Mouse (Mus musculus): ENCODE measurements around the gene Vamp2.

Vamp2 gene

DNA sequence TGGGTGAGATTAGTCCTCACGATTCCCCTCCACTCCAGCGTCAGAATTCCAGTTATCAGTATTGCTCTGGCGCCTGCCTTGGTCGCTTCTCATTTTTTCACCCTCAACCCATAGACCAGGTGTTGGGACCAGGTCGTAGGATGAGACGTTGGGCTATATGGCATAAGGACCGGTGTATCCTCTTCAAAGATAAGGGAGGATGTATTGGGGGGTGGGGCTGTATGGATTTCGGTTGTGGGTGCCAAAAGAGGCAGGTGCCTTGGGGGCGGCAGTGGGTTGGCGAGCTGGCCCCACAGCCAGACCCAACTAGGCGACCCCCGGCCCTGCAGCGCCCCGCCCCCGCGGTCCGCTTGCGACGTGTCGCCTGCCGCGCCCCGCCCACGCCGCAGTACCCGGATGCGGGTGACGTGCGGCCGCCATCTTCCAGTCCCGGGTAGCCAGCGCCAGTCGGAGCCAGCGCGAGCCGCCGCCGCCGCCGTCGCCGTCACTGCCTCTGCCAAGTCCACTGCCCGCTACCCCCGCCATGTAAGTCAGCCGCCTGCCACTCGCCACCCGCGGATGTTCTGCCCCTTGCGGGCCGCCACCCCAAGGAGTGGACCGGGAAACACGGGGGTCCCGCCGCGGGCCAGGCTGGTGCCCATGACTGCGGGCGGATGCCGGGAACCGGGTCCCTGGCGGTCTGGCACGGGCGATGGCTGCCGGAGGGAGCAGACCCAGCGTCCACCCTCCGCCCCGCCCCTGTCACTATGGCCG is at the start of gene Vamp2:
Gene Vamp2, plus strand, starts transcription at position 388 of the 753 bp plus-strand sequence.
- DNase-seq (ENCODE audit: low spot score) = peak; percentile 89

DNA sequence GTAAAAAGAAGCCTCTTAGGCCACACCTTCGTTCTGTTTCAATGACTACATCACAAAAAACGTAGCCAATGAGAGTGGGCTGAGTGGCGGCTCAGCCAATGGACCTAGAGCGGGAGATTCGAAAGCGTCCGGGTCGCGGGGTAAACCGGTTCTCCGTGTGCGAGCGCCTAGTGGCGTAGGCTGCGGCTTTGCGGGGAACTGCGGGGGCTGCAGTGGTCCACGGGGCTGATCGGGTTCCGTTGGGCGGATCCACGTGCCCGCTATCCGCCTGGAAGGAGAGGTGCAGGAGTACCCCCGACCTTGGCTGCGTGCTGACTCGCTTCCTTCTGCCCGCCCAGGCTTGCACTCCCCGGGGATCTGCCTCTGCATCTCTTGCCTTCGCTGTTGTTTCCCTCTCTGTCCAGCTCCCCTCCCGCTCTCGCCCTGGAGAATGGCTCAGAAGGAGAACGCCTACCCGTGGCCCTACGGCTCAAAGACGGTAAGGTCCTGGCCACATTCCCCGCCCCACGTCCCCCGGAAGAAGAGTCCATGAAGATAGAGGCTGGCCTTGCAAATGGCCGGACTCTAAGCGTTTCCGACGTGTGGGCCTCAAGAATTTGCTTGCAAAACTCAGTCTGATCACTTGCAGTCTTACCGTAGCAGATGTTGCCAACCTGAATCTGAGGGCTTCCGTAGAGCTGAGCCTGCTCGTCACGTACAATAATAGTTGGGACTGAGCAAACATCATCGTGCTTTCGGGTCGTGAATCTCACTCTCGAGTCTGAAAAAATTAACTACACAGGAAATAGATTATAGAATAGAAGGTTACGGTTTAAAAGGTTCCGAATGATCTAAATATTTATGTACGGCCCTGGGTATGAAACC is 42.5 kb upstream of the Vamp2 start, which contains the start of gene Aurkb:
Gene Aurkb, plus strand, starts transcription at position 117 of the 864 bp plus-strand sequence.
- DNase-seq (ENCODE audit: low spot score) = peak; percentile 87

DNA sequence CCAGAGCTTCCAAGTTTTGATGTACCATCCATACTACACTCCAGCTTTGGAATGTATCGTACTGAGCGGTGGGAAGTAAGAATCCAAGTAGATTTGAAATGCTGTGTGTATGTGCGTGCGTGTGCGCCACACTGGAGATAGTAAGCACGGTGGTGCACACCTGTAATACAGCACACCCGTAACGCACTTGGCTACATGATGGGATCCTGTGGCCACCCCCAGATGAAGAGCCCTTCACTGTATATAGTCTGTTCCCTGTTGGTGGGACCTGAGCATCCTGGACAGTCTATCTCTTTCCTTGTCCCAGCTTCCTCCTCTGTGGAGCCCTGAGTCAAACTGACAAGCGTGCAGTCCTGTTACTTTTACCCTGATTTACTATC is 41.9 kb upstream of the Vamp2 start:
- no peak for DNase-seq (ENCODE audit: low spot score)

DNA sequence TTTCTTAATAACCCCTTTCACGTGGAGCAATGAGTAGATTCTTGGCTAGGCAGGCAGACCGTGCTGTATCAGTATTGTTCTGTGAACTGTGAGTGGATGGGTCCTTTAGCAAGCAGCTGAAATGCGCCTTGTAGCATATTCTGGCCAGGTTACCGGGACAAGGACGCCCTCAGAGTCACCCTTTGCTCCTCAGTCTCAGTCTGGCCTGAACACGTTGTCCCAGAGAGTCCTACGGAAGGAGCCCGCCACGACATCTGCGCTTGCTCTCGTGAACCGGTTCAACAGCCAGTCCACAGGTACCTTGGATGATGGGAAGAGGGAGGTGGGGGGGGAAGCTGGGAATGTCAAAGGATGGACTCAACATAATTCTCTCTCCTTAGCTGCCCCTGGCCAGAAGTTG is 40.7 kb upstream of the Vamp2 start:
- DNase-seq (ENCODE audit: low spot score) = no peak

DNA sequence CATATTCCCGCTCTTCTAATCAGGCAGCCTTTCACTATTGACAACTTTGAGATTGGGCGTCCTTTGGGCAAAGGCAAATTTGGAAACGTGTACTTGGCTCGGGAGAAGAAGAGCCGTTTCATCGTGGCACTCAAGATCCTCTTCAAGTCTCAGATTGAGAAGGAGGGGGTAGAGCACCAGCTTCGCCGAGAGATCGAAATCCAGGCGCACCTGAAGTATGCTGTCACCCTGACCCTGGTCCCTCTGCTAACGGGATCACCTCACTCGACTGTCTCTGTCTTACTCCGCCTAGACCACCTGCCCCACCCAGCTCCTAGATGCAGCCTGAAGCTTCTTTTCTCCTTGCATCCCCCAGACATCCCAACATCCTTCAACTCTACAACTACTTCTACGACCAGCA is 40.1 kb upstream of the Vamp2 start:
- DNase-seq (ENCODE audit: low spot score) = no peak

DNA sequence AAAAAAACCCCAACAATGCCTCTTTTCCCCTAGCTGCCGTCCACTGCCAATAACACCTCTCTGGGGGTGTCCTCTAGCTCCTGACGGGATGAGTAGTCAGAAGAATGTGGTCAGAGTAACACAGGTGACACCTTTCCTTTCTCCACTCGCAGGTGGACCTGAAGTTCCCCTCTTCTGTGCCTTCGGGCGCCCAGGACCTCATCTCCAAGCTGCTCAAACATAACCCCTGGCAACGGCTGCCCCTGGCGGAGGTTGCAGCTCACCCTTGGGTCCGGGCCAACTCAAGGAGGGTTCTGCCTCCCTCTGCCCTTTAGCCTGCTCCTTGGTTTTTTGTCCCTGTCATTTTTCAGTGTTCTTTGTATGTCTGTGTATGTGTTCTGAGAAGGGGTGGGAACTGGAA is 37.5 kb upstream of the Vamp2 start:
- DNase-seq (ENCODE audit: low spot score) = no peak

DNA sequence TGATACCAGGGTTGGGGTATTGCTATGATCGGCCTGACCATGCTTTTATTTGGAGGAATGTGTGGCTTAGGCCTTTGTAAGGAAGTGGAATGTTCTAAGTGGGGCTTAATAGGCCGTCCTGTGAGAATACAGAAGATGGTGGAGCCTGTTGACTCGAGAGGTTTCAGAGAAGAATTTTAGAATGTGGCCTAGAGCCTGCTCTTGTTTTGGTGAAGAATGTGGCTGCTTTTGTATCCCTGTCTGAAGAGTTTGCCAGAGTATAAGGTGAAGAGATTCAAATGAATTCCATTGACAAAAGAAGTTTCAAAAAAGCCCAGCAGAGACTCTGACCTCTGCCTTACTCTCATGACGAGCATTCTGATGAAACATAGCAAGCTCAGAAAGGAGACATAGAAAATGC is 36.5 kb upstream of the Vamp2 start:
- no peak for DNase-seq (ENCODE audit: low spot score)

DNA sequence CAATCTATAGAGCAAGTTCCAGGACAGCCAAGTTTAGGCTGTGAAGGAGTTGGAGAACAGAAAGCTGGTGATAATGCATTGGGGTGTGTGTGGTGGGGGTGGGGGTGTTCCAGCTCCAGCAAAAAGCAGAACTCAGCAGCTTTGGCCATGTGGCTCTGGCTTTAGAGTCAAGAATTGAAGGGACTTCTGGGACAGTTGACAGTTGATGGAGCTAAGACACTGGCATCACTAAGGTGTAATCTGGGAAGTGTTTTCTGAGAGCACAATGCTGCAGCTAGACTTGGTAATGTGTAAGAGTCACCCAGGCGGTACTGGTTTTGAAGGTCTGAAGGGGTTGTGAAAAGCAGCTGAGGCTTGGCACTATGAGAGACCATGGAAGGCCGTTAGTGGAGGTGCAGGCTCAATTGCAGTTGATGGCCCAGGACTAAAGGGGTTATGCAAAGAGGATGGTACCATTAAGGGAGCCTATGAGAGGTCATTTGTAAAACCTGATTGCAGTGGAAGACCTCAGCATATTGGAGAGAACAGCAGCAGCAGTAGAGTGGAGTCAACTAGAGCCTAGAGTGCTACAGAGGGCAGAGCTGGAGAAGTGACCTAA is 35.4 kb upstream of the Vamp2 start:
- DNase-seq (ENCODE audit: low spot score) = no peak

DNA sequence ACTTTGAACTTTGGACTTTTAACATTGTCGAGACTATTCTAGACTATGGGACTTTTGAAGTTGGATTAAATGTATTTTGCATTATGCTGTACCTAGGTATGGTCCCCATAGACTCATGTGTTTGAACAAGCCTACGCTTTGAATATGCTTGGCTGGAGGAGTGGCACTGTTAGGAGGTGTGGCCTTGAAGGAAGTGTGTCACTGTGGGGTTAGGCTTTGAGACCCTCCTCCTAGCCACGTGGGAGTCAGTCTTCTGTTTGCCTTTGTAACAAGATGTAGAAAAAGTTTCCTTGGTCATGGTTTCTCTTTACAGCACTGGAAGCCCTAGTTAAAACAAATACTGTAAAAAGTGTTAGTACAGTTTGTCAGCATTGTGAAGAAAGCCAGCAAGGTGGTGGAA is 34.4 kb upstream of the Vamp2 start:
- DNase-seq (ENCODE audit: low spot score) = no peak

DNA sequence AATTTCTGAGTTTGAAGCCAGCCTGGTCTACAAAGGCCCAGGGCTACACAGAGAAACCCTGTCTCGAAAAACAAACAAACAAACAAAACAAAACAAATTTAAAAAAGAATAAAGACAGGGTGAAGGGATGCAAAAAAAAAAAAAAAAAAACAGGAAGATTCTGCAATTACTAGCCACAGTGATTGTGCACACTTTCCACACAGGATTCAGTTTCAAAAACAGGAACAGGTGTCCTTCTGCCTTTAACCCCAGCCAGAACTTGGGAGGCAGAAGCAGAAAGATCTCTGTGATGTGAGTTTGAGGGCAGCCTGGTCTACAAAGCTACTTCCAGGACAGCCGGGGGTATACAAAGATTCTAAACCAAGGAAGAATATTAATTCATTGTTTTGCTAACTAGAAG is 30.0 kb upstream of the Vamp2 start:
- no peak for DNase-seq (ENCODE audit: low spot score)

DNA sequence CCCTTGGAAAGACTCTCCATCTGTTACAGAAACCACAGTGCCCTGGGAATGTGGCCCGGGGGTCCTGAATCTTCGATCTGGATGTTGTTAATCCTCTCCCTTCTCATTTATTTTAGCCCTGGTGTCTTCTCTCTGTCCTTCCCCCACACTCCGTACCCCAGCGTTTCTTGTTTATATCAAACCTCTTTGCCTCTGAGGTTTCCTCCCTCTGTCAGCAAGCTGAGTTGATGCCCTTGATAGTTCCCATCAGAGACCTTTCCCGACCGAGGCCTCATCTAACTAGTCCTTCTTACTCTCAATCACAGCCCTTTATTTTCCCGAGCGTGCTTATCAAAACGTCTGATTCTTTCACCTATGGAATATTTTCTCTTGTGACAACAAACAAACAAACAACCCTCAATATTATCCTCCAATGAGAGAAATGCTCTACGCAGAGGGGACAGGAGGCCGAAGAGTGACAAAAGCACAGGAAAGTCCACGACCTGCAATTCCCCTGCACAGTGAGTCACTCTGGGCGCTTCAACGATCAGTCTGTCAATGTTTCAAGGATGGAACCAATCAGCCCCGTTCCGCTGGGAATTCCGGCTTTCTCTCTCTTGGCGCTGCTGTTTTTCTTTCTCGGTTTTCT is 29.4 kb upstream of the Vamp2 start:
- no peak for DNase-seq (ENCODE audit: low spot score)

DNA sequence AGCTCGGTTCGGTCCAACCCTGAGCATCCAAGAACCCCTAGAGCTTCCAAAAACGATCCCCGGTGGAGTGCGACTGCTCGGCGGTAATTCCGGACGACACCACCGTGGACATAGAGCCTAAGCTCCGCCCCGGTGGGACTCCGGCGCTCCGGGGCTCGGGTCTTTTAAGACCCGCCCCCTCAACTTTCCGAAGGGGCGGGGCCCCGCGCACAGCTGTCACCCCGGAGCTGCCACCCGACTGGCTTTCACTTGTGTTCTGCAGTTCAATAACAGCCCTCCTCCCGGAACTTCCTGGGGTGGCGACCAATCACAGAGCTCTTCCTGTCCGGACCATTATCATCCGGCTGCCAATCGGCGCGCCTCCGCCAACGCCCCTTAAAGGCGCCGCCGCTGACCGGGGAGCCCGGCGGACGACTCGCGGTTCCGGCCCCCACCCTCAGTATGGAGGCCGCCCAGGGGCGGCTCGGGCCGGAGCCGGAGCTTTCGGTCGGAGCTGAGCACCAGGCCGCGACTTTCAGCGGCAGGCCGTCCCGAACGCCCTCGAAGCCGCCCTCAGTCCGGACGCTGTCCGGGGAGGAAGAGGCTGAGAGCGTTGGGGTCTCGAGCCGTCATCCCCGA is 28.8 kb upstream of the Vamp2 start, which contains the start of gene Borcs6:
Gene Borcs6, plus strand, starts transcription at position 361 of the 618 bp plus-strand sequence.
- peak; percentile 99 for DNase-seq (ENCODE audit: low spot score)

DNA sequence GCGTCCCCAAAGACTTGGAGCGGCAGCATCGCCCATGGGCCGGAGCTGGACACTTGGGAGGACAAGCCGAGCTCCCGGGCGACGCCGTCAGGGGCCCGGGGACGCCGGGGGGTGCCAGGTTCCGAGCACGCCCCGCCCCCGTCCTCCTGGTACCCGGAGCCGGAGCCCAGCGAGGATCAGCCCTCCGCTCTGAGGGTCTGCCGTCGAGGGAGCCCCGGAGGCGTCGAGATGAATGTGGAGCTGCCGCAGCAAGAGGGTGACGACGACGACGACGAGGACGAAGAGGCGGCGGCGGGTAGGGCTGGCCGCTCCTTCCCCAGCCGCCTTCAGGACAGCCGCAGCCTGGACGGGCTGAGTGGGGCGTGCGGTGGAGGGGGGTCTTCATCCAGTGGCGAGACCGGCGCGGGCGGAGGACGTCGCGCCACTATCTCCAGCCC is 28.3 kb upstream of the Vamp2 start:
- no peak for DNase-seq (ENCODE audit: low spot score)

DNA sequence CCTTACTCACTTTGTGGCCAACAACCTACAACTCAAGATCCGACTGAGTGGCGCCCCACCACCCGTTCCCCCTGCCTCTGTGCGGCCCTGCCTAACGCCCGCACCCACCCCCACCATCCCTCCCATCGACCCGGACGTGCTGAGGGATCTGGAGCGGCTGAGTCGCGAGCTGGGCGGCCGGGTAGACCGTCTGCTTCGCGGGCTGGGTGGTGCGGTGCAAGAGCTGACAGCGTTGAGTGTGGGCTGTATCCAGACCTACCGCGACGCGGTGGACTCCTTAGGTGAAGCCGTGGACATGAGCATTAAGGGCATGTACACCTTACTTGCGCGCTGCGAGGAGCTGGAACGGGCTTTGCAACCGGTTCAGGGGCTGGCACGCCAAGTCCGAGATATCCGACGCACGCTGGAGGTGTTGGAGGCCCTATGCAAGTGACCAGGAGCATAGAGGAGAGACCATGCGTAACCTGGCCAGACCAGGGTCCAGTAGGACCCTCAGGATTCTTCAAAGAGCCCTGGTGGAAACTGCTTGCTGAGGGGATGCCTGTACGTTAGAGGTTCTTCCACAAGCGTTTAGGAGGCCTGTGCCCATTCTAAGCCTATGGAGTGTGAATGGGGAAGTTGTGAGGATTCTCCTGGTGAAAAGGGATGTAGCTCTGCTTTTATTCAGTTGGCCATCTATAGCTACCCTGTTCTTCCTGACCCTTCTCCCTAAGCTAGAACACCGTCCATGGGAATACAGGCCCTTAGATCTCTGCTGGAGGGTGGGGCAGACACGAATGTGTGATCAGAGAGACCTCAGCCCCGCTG is 27.6 kb upstream of the Vamp2 start:
- DNase-seq (ENCODE audit: low spot score) = no peak

DNA sequence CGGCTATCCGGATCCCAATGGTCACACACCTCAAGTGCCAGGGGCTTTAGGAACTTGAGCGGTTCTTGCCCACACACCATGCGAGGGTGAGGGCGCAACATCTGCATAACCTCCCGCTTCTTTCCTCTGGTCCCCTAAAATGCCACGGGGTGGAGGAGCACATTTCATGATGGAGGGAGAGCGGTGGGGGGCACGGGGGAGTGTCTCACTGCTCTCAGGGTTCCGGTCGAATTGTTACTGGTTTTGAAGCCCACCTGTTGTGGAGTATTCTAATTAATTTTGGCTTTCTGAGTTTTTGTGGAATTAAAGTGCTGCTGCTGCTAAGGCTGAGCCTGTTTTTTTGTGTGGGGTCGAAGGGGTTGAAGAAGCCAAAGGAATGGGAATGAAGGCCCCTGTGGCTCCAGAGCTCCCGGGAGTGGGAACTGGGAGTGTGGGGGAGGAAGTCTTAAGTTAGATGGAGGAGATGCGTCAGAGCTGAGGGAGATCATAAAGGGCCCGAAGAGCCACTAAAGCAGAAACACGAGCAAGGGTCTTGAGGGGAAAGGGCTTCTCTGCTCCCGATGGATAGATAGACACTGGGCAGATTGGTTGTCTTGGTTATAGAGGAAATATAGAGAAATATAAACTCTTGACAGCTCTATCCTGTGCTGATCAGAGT is 26.9 kb upstream of the Vamp2 start:
- no peak for DNase-seq (ENCODE audit: low spot score)

DNA sequence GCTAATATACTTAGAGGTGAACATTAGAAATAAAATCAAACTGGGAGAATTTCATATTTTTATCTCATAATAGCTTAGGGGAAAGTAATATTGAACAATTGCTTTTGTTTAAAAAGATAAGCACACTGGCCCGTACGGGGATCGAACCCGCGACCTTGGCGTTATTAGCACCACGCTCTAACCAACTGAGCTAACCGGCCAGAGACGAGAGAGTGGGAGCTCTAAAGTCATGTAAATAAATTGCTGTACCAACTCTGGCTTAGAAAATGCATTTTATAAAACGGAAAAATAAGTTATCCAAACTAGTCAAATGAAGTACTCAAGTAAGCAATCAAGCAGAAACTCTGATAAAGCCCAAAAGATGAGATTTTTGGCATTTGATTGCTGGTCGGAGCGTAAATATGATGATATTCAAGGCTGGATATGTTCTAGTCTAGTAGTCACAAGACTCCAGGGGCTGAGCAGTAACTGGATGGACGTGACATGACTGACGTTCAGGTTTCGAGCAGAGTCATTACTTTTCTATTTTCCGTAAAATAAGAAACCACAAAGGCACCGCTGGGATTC is 26.0 kb upstream of the Vamp2 start:
- DNase-seq (ENCODE audit: low spot score) = peak; percentile 80

DNA sequence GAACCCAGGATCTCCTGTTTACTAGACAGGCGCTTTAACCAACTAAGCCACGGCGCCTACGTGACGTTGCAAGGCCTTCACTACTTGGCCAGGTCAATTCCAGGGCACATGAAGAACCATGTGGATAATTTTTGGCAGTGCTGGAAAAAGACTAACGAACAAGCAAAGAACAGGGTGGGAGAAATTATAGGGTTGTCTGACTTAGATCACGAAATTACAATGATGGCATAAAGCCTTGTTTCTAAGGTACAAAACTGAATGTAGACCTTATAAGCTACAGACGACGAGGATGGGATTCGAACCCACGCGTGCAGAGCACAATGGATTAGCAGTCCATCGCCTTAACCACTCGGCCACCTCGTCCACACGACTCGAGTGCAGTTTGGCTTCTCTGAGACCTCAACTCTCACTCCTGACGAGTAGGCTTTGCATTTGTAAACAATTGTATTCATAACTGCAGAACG is 25.5 kb upstream of the Vamp2 start:
- peak; percentile 97 for DNase-seq (ENCODE audit: low spot score)

DNA sequence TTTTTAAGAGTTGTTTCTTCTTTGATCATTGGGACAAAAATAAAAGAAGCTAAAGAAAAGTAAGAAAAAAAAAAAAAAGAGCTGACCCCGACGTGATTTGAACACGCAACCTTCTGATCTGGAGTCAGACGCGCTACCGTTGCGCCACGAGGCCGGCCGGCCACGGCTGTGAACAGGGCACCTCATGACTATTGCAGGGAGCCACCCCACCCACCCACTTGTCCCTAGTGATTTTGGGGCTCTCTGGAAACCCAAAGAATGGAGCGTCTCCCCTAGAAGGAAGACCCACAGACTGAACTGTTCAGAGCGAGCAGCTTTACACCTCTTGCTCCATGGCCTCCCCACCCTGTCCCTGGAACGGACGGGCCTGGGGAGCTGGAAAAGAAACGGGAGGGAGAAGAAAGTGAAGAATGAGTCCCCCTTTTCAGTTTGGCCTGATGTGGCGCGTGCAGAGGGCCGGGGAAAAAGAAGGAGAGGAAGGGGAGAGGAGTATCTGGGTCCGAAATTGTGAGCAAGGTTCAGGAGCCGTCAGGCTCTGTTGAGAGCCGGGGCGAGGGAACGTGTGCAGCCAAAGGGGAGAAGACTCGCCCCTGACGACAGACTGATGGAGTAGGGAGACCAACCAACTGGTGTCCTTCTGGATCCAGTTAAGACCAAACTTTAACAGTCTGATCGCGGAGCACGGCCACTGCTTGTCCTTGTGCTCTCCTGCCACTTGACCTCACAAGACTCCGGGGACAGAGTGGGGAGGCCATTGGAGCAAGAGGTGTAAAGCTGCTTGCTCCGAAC is 24.7 kb upstream of the Vamp2 start:
- DNase-seq (ENCODE audit: low spot score) = peak; percentile 64

Data from lung, postnatal 25 days (tissue).